Mouse (Mus musculus) liver, adult 2 months (tissue): ENCODE measurements around the gene Arhgef28.

Experiments
- CTCF ChIP-seq: fragments of 200-500 bp; IDR thresholded peaks from 2 replicates; pipeline ENCODE4 v1.5.1; 2011; ENCODE audit warnings: low read depth, low read length, control low read depth
- POLR2A ChIP-seq: fragments of 200-500 bp; IDR thresholded peaks from 2 replicates; pipeline ENCODE4 v1.6.1; 2011; ENCODE audit warnings: low read length, control low read depth; ENCODE audit not compliant: insufficient read depth; ENCODE audit errors: extremely low read depth

DNA sequence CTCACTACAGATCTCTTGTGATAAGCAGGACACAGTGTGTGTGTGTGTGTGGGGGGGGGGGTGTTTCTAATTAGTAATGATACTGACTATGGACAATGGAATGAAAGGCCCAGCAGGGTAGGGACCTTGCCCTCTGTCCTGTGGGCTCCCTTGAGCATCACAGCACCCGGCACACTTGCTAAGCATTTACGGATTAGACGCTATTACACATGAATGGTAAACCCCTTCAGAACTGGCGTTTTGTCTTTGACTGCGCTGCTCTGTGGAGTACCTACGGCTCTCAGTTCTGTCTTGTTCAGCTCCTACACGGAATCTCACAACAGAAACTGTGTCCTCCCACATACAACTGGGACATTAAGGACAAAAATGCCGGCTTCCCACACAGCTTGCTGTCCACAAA, 151.0 kb downstream of the Arhgef28 start:
- TF ChIP-seq CTCF (no peak), POLR2A (no peak)
